Comparison of ENCODE assay signal across 8 mouse cellular contexts in genomic region chr11:33932386-33933111, GRCm38 (mm10). TPM values are rescaled to one million over a fixed set of nuclear protein-coding genes. Genes with fewer than 3 reads are reported as not detected.
DNase-seq lines count a peak whose midpoint lies in the region; ATAC-seq lines count a peak whose summit lies in the region.

No protein-coding gene starts in this region.

- no peak for DNase-seq in heart, postnatal 25 days (ENCODE audit: low spot score)
- peak; percentile 26 for DNase-seq in thymus, postnatal 0 days (ENCODE audit: low spot score)
- DNase-seq in thymus, postnatal 10 days (ENCODE audit: low spot score in 2 of 2): no peak
- peak; percentile 30 to 45 for DNase-seq in thymus, postnatal 36 days
- DNase-seq in gastrocnemius, postnatal 25 days: no peak
- DNase-seq in frontal cortex, postnatal 10 days (ENCODE audit: low spot score in 2 of 2): no peak

- no peaks in the 10 kb centered on the region for H3K9me3 ChIP-seq in heart, embryonic 16.5 days (replicated peaks; ENCODE audit: control insufficient read depth, low read length)
- no peaks in the 10 kb centered on the region for H3K9me3 ChIP-seq in liver, embryonic 15.5 days (replicated peaks)

- no peaks in the 10 kb centered on the region; the same call in 1 of the 2 replicates for H3K27me3 ChIP-seq in heart, embryonic 16.5 days (ENCODE audit: control insufficient read depth, insufficient read depth, low read length)
- H3K27me3 ChIP-seq in liver, embryonic 15.5 days: no peaks in the 10 kb centered on the region

- no peak overlapping the region for H3K27ac ChIP-seq in heart, embryonic 16.5 days (ENCODE audit: low read length)
- H3K27ac ChIP-seq in liver, embryonic 15.5 days (replicated peaks): no peak overlapping the region

- H3K9ac ChIP-seq in heart, embryonic 16.5 days (ENCODE audit: low read length): no peak overlapping the region
- no peak overlapping the region for H3K9ac ChIP-seq in liver, embryonic 15.5 days

- peaks cover 6% of the 10 kb centered on the region; the same call in 1 of the 2 replicates for H3K4me1 ChIP-seq in heart, embryonic 16.5 days (ENCODE audit: control insufficient read depth, insufficient read depth, low read length)
- H3K4me1 ChIP-seq in liver, embryonic 15.5 days (replicated peaks): peaks cover 8% of the 10 kb centered on the region

- H3K4me2 ChIP-seq in heart, embryonic 16.5 days (ENCODE audit: low read depth, low read length): peak overlapping the region; percentile 28; the same call in 1 of the 2 replicates
- H3K4me2 ChIP-seq in liver, embryonic 15.5 days: peak overlapping the region; percentile 13; the same call in 1 of the 2 replicates

- H3K36me3 ChIP-seq in heart, embryonic 16.5 days (ENCODE audit: control insufficient read depth, insufficient read depth): no peaks in the 10 kb centered on the region
- no peaks in the 10 kb centered on the region for H3K36me3 ChIP-seq in liver, embryonic 15.5 days (replicated peaks)

- ATAC-seq in heart, embryonic 16.5 days (replicated peaks; ENCODE audit: extremely low read depth, insufficient read depth, low FRiP score): no peak
- ATAC-seq in liver, embryonic 15.5 days (ENCODE audit: insufficient read depth): no peak

- 56% methylated on average over 18 of the region's 18 CpGs for WGBS in heart, embryonic 16.5 days
- 35% methylated on average over 18 of the region's 18 CpGs for WGBS in liver, embryonic 15.5 days (ENCODE audit: insufficient replicate concordance)

- no peak overlapping the region for H3K4me3 ChIP-seq in heart, embryonic 16.5 days (ENCODE audit: low read length)
- H3K4me3 ChIP-seq in liver, embryonic 15.5 days (replicated peaks): no peak overlapping the region

- intact Hi-C loops in heart, postnatal 25 days (cut with DNase I): no loop called here

RNA-seq across cellular contexts. Expression of gene Kcnmb1, which starts 30.3 kb away (rescaled TPM):
- 0.83 and 1.0 TPM in 2 replicates for polyA plus RNA-seq in heart, embryonic 16.5 days (2015; fragmentation: Nextera tagmentation; extraction: Ambion mirVana)
- 1 to 10 TPM in 1 of 2 experiments, under 1 TPM in 1; 0.70 to 1.1 TPM for total RNA-seq in heart, postnatal 25 days (2021)
- polyA plus RNA-seq in thymus, postnatal 0 days (2015; fragmentation: Nextera tagmentation; extraction: Ambion mirVana): 0.23 and 0.34 TPM in 2 replicates
- 0.03 TPM in 1 of 2 replicates, not detected in the other for polyA plus RNA-seq in liver, embryonic 15.5 days (2015; fragmentation: Nextera tagmentation; extraction: Ambion mirVana)
- under 1 TPM in 1 of 2 experiments, not detected in 1; 0.51 TPM for total RNA-seq in gastrocnemius, postnatal 25 days (2021)

Comparison
In these comparisons a context has a peak if more than half of its experiments do, and no peak if none do; other contexts are left out.
1. DNase-seq: peak in thymus, postnatal 0 days (single experiment) and thymus, postnatal 36 days (2 of 2); none in heart, postnatal 25 days (single experiment), thymus, postnatal 10 days (0 of 2), gastrocnemius, postnatal 25 days (single experiment) and frontal cortex, postnatal 10 days (0 of 2).